Mouse (Mus musculus): ENCODE measurements around the gene Pcare.
"Not testable (repeated sequence)": the region's sequence is repeated elsewhere in the genome, so short reads cannot be mapped to it uniquely, and the experiment has no call there.

Gene Pcare

DNA sequence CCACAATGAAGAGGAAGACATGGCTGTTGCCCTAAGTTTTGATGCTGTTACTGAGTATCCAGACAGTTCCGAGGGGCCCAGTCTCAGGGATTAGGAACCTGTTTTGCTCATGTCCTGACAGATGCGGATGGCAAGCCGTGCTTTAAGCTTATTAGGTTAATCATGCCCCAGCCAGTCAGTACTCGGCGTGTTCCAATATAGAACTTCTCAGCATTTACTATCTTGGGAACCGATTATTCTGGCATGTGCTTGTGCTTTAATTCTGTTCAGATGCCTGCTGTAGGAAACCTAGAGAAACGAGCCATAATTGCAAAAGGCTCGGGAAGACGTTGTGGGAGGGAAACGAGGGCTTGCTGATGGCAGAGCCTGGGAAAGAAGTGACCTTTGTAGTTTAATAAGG, at the start of gene Pcare:
Gene Pcare, minus strand, starts transcription at position 64 of the 400 bp plus-strand sequence.
- in situ Hi-C loops (cut with MboI, MseI) = no loop called here

DNA sequence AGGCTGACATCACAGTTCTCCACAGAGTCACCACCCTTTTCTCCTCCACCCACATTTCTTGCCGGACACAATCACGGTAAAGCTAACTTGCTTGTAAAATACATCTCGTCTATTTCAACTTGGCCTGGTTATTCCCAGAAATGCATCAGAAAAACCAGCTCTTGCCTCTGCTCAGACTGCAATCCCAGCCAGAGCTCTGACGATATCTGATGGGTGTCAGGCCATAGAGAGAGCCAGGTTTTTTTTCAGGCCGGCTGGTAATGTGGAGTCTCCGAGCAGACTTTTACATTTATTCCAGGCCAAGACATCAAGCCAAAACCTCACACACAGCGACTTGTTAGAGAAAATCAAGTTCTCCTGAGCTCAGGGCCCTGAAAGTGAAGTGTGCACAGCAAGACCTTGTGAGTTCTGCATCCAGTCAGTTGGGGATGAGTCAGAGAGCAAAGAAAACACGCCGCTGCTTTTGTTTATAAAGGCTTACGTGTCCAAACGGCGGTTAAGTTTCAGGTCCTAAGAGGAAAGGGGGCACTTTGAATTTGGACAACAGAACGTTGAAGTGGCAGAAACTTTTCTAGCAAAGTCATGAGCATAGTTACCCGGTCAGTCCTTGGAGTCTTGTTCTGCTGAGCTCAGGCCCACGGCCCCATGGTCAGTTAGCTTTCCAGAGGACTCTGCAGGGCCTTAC, 43.0 kb upstream of the Pcare start:
- in situ Hi-C loops (cut with MboI, MseI) = no loop called here

GRCm38 (mm10) chr17:71791622-71792021, 38.9 kb upstream of the Pcare start:
- in situ Hi-C loops (cut with MboI, MseI) = no loop called here

- in situ Hi-C loops (cut with MboI, MseI) = no loop called here
Observed at GRCm38 (mm10) chr17:71791109-71791508, 38.4 kb upstream of the Pcare start.

DNA sequence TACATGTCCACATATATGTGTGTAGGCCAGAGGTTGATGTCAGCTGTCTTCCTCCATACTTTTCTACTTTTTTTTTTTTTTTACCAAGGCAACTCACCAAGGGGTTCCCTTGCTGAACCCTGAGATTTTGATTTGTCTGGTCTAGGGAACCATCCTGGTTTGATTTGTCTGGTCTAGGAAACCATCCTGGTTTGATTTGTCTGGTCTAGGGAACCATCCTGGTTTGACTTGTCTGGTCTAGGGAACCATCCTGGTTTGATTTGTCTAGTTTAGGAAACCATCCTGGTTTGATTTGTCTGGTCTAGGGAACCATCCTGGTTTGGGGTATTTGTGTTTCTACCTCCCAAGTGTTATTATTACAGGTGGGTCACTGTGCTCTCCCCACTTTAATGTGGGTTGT, 33.8 kb upstream of the Pcare start:
- in situ Hi-C loops (cut with MboI, MseI) = no loop called here

DNA sequence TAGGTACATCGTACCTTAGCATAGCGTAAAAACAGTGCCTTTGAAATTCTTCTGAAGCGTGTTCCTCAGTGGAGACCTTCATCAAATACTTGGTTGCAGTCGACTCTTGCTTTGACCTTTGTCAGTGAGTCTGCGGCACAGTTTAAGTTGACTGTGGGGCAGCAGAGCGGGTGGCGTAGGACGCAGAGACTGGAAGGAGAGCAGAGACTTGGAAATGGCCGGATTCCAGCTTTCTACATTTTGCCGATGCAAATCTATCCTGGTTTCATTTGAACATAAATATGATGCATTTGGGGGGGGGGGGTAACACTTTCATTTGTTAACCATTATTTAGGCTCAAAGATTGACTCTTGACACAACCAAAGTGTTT, 30.7 kb upstream of the Pcare start:
- in situ Hi-C loops (cut with MboI, MseI) = no loop called here

GRCm38 (mm10) chr17:71782699-71783365, 30.1 kb upstream of the Pcare start:
- in situ Hi-C loops (cut with MboI, MseI) = no loop called here

- in situ Hi-C loops (cut with MboI, MseI) = no loop called here
Observed at GRCm38 (mm10) chr17:71782242-71782698, 29.6 kb upstream of the Pcare start.

DNA sequence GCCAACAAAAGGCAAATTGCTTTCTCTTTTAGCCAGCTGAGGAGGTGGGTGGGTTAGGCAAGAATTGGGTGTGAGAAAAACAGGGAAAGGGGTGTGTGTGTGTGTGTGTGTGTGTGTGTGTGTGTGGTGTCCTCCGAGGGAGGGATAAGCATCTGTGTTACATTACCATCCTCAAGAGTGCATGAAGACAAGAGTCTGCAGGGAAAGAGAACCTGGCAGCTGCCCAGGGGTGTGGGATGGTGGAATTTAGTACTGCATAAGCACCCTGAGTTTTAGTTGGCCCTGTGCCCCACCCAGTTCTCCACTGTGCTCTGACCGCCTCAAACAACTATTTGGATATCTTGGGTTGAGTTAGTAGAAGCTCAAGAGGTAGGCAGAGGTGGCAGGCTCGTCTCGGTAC, 28.3 kb upstream of the Pcare start:
- in situ Hi-C loops (cut with MboI, MseI) = no loop called here

DNA sequence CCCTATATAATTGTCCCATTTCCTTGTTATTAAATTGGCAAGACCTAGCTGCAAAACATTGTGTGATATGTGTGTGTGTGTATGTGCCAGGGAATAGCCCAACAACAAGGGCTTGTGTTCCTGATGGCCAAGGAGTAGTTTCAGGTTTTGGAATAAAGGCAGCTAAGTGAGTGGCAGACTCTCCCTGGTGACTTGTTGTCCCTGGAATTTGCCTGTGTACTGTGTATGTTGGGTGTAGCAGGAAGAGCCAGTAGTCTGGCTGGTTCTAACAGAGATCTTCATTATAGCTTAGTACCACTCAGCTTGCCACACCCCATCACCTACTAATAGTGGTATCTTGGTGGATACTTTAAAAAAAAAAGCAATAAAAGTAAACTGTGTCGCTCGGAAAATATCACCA, 27.8 kb upstream of the Pcare start:
- in situ Hi-C loops (cut with MboI, MseI) = no loop called here

DNA sequence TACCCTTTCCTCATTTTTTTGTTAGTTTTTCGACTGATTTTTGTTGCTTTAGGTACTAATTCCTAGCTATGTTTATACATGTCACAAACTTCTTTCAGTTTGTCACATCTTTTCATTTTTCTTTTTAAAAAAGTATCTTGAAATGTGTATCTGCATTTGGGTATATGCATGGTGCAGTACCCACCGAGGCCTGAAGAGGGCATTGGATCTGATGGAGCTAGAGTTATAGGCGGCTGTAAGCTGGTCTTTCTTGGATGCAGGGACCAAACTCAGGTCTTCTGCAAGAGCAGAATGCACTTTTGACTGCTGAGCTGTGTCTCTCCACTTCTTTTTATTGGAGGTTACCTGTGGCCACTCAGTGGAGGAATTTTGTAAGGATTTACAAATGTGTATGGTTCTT, 26.0 kb upstream of the Pcare start:
- in situ Hi-C loops (cut with MboI, MseI) = no loop called here

GRCm38 (mm10) chr17:71775279-71775678, 22.6 kb upstream of the Pcare start:
- in situ Hi-C loops (cut with MboI, MseI) = no loop called here

DNA sequence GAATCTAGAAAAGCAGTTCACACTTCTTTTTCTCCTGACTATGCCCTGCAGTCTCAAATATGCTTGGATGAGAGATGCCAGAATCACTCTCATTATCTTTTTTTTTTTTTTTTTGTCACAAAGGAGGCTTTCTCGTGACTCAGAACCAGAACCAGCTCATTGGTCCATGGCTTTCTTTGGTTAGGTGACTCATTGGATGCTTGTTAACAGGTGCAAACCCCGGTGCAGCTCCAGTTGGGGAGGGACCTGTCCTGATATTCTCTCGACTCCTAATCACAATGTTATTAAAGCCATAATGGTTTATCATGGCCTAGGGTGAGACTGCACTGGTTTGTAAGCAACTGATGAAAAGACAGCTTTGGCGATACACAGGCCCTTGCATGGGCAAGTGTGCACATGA, 21.5 kb upstream of the Pcare start:
- in situ Hi-C loops (cut with MboI, MseI) = no loop called here

DNA sequence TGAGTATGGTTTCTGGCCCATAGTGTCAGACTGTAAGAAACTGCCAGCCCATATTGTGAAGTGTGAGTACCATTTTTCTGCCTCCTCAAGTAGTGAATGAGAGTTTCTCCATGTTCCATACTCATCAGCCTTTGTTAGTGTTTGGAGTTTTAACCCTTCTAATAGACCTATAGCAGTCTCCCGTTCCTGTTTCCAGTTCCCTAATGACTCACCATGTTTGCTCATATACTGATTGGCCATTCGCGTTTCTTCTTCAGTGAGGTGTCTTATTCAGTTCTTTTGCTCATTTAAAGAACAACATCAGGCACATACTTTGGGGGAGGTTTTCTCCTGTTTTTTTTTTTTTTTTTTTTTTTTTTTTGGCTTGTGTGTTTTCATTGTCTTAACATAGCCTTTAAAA, 18.0 kb upstream of the Pcare start:
- in situ Hi-C loops (cut with MboI, MseI) = no loop called here

- in situ Hi-C loops (cut with MboI, MseI) = no loop called here
Observed at GRCm38 (mm10) chr17:71769564-71769963, 16.9 kb upstream of the Pcare start.

DNA sequence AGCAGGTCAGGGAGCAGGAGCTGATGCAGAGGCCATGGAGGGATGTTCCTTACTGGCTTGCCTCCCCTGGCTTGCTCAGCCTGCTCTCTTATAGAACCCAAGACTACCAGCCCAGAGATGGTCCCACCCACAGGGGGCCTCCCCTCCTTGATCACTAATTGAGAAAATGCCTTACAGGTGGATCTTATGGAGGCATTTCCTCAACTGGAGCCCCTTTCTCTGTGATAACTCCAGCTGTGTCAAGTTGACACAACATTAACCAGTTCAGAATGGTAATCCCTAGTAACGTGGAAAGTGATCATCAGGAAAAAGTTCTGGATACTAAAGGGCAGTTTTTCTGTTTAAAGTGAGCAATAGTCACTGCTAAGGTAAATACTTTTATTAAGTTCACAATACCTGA, 15.5 kb upstream of the Pcare start, which contains the start of gene Clip4:
Gene Clip4, plus strand, starts transcription at position 301 of the 400 bp plus-strand sequence.
- in situ Hi-C loops (cut with MboI, MseI) = not testable (repeated sequence)

GRCm38 (mm10) chr17:71760536-71760935, 7.8 kb upstream of the Pcare start:
- in situ Hi-C loops (cut with MboI, MseI) = no loop called here

GRCm38 (mm10) chr17:71749616-71750168, 3.0 kb downstream of the Pcare start:
- in situ Hi-C loops (cut with MboI, MseI) = no loop called here

DNA sequence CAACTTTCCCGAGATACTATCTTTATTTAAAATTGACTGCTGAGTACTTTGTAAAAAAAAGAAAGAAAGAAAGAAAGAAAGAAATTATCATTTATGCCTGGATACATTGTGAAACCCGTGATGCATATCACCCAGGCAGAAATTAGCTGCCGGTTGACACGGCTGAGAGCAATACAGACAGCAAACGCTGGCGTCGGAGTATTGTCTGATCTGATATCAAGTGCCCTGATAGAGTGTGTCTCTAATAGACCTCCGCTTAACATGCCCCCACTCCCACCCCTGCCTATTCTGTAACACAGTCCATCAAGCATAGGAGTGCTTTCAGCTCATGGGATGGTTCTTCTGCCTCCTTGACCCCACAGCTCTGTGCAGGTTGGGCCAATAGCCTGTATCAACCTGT, 5.1 kb downstream of the Pcare start:
- in situ Hi-C loops (cut with MboI, MseI) = no loop called here

GRCm38 (mm10) chr17:71746114-71746513, 6.6 kb downstream of the Pcare start:
- in situ Hi-C loops (cut with MboI, MseI) = no loop called here

DNA sequence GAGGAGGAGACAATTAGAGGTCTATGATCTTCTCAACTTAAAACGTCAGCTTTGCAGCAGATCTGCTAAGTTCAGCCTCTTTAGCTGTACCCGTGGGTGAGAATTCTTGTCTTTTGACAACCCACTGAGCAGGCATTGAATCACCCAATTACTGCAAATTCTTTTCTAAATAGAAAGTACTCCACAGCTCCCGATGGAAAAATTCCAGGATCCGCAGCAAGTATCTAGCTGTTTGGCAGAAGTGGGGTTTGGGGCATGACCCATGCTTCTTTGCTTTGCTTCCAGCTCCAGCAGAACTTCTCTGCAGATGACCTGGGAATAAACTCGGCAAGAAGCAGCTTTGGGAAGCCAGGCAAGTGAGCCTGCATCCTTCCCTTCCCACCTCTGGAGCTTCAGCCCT, 9.8 kb downstream of the Pcare start:
- in situ Hi-C loops (cut with MboI, MseI) = no loop called here

DNA sequence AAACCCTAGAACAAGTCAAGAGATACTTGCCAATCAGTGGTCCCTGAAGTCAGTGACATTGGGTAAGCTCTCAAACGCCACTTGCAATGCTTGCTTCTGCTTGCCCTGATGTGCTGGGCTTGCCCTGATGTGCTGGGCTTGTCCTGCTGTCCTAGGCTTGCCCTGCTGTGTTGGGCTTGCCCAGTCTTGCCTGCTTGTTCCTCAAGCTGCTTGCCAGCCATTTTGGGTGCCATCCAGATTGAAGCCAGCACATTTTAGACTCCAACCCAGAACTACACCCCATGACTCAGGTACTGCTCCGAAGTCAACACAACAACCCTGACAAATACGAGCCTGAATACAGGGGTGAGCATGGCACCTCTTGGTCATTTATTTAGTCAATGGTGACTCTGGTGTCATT, 10.5 kb downstream of the Pcare start:
- in situ Hi-C loops (cut with MboI, MseI) = no loop called here

GRCm38 (mm10) chr17:71736442-71736841, 16.3 kb downstream of the Pcare start:
- in situ Hi-C loops (cut with MboI, MseI) = no loop called here
